Mouse (Mus musculus) liver, adult 2 months (tissue): Measurements from ENCODE around the gene Ubb.

Experiments
- CTCF ChIP-seq: fragments of 200-500 bp; IDR thresholded peaks from 2 replicates; pipeline ENCODE4 v1.5.1; 2011; ENCODE audit warnings: low read depth, low read length, control low read depth
- POLR2A ChIP-seq: fragments of 200-500 bp; IDR thresholded peaks from 2 replicates; pipeline ENCODE4 v1.6.1; 2011; ENCODE audit warnings: low read length, control low read depth; ENCODE audit not compliant: insufficient read depth; ENCODE audit errors: extremely low read depth

GRCm38 (mm10) chr11:62540969-62541368 is 10.0 kb upstream of the Ubb start:
- TF ChIP-seq CTCF (no peak), POLR2A (no peak)
